Mouse (Mus musculus): ENCODE measurements around the gene Nek8.

Gene Nek8

GRCm38 (mm10) chr11:78167257-78167959, 9.1 kb downstream of the Nek8 start:
- ATAC-seq (ENCODE audit: low TSS enrichment): no peak

- ATAC-seq (ENCODE audit: low TSS enrichment): no peak
Observed at GRCm38 (mm10) chr11:78166640-78167039, 9.8 kb downstream of the Nek8 start.

DNA sequence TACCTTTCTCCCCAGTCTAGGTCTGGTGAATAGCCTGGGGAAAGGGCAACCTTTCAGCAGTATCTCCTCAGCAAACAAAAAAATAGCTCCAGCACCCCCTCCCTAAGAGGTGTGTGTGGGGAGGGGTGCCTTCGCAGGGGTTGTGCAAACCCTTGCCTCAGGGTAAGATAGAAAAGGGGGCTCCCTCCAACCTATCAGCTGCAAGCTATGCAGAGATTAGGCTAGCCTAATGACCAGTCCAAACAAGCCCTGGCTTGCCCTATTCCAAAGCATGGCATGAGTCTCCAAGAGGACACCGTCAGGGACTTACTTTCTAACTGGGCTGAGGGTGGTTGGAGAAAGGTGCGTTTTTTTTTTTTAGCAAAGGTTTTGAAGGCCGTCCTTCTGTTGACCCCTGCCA, 10.3 kb downstream of the Nek8 start:
- ATAC-seq (ENCODE audit: low TSS enrichment): no peak

GRCm38 (mm10) chr11:78165761-78166109, 10.7 kb downstream of the Nek8 start:
- ATAC-seq (ENCODE audit: low TSS enrichment): 0 out of 2 replicates have a peak, but pooled peaks have one; percentile 9

DNA sequence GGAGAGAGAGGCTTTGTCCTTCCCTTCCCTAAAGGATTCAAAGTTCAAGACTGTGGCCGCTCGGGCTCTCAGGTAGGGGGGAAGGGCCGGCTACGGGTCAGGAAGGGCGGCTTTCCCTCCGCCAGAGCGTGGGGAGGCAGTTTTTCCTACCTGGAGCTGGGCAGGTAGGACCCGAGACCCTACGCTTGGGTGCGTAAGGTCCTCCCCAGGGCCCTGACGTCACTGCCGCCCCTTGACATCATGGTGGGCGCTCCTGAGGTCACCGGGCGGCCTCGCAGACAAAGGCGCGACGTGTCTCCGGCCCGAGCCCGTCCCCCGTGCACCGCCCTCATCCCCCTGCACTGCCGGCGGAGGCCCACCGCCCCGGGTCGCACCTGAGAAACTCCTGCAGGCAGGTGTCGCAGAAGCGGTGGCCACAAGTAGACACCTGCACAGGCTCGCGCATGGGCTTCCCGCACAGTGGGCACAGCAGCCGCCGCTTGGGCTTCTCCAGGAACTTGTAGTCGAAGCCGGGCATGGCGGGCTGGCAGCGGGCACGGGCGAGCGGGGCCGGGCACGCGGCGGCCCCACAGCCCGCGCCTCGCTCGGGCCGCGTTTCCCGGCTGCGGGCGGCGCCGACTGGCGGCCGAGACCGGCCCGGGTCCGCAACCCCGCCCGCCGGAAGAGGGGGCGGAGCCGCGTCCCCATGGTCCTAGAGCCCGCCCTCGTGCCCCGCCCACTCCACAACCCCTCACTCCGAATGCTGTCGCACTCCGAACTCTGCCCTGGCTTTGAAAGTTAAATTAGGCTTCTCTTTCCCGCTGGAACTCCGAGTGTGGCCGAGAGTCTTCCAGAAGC, 11.3 kb downstream of the Nek8 start, which contains the start of gene Traf4:
Gene Traf4, minus strand, starts transcription at position 666 of the 837 bp plus-strand sequence.
- ATAC-seq (ENCODE audit: low TSS enrichment): peak; percentile 51

GRCm38 (mm10) chr11:78164604-78164923, 11.9 kb downstream of the Nek8 start:
- no peak for ATAC-seq (ENCODE audit: low TSS enrichment)

DNA sequence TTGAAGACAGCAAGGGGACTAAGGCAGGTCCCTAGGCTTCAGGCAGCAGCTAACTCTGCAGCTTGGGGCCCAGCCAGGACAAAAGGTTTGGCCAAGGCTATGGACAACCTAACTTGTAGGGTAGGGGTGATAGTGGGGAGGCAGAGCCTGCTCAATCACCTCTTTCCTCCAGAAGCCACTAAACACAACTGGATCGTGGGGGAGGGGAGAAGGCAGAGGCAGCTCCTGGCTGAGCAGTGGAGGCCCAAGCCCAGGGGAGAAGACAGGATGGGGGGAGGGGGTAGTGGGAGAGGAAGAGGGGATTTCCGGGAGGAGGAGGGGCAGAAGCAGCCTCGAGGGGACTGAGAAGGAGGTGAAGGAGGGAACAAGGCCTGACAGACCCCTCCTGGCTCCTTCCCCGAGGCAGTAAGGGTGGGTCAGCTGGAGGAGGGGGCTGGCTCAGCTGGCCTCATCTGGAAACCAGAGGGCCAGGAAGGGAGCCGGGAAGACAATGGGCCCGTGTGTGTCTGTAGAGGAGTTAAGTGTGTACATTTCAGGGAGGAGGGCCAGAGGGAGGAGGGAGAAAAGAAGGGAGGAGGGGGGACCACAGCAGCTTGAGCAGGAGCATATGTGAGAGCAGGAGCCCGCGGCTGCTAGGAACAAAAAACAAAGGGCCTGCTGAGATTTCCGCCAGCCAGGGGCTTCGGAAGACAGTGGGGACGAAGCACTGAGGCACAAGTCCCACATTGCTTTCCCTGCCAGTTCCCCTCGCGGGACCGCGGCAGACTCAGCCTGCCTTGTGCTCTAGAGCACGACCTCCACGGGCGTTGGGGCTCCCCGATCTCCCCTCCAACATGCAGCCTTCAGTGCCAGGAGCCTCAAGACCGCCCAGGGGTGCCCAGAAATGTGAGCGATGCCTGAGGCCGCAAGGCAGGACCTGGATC, 12.5 kb downstream of the Nek8 start:
- no peak for ATAC-seq (ENCODE audit: low TSS enrichment)

- ATAC-seq (ENCODE audit: low TSS enrichment): no peak
Observed at GRCm38 (mm10) chr11:78163045-78163444, 13.4 kb downstream of the Nek8 start.

- no peak for ATAC-seq (ENCODE audit: low TSS enrichment)
Observed at GRCm38 (mm10) chr11:78162504-78162903, 14.0 kb downstream of the Nek8 start.

DNA sequence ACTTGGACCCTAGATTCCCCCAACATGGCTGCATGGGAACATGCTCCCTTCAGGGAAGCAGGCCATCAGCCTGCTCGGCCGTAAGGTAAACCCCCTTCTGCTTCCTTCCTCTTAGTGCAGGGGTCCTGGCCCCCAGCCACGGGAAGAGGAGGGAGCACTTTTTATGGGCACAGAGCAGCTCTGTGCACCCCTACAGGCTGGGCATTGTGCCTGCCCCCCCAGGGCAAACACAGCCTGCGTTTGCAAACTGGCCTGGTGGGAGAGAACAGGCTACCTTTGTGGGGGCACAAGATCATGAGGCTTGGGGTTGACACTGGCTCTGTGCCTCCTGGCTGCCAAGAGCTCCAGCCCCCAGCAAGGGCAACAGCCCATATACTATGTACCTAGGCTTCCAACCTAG, 14.5 kb downstream of the Nek8 start:
- ATAC-seq (ENCODE audit: low TSS enrichment): no peak

DNA sequence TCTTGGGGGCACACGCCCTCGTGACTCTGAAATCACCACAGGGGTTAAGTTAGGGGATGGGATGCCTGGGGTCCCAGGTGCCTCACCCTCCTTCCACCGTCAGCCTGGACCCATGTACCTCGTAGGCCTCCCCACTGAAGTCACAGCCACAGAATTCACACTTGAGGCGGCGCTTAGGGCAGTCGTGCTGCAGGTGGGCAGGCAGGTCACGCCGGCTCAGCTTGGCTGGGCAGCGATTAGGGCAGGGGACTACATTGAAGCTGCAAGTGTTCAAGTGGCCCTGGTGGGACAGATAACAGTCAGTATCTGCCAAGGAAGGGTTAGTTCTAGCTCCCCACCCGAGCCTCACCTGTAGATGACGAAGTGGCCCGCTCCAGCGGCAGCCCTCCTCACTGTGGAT, 15.3 kb downstream of the Nek8 start:
- no peak for ATAC-seq (ENCODE audit: low TSS enrichment)

- ATAC-seq (ENCODE audit: low TSS enrichment): no peak
Observed at GRCm38 (mm10) chr11:78160675-78161074, 15.8 kb downstream of the Nek8 start.

DNA sequence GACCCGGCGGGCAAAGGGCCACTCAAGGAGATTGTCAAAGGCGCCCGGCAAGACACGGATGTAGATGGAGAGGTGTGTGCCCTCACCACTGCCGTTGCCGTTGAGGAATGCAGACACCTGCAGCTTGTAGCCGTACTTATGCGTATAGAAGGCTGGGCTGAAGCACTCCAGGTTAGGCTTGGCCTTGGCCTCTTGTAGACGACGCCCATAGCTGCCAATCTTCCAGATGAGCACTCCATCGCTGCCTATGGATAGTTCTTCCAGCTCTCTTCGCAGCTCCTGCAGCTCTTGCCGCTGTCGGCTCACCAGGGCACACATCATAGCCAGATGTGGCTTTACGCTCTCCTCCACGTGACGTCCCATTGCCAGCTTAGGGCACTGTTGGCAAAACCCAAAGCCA, 16.3 kb downstream of the Nek8 start:
- no peak for ATAC-seq (ENCODE audit: low TSS enrichment)

- no peak for ATAC-seq (ENCODE audit: low TSS enrichment)
Observed at GRCm38 (mm10) chr11:78159557-78159956, 16.9 kb downstream of the Nek8 start.

DNA sequence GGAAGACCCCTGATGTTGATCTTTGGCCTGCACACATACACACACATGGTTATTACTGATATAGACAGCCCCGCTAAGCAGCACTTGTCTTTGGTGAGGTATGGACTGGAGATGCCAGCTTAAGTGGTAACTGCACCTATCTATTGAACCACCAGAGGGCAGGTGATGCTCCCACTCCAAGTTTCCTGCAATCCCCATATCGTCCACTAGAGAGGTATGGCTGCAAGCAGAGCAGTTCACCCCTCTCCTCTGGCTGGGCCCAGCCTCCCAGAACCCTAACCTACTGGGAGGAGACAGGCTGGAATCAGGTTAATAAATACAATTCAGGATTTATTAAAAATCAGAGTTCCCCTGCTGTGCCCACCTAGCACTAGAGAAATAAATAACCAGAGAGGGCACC, 17.4 kb downstream of the Nek8 start:
- ATAC-seq (ENCODE audit: low TSS enrichment): peak; percentile 83

GRCm38 (mm10) chr11:78156156-78156699, 20.2 kb downstream of the Nek8 start:
- no peak for ATAC-seq (ENCODE audit: low TSS enrichment)

DNA sequence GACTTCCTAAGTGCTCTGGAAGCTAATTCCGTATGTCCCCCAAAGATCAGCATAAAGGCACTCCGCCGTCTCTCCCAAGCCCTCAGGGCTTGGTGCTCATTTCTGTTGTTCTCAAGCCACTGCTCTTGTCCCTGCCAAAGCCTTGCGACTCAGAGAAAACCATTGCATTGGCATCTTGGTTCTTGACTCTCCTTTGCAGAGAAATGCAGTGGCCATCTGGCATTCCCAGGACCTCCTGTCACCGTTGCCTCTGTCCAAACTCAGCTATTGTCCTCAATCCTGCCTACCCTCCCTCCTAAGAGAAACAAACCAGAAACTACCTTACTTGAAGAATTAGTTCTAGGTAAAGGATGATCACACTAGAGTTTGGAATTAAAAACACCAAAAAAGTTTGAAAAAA, 20.8 kb downstream of the Nek8 start:
- ATAC-seq (ENCODE audit: low TSS enrichment): no peak

DNA sequence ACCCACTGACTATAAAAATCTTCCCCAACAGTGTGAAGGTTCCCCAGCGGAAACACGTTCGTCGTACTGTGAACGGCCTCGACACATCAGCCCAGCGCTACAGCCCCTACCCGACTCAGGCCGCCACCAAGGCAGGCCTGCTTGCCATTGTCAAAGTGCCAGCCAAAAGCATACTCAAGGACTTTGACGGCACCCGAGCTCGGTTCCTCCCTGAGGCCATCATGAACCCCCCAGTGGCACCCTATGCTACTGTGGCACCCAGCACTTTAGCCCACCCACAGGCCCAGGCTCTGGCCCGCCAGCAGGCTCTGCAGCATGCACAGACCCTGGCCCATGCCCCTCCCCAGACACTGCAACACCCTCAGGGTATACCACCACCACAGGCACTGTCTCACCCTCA, 22.7 kb downstream of the Nek8 start:
- no peak for ATAC-seq (ENCODE audit: low TSS enrichment)

DNA sequence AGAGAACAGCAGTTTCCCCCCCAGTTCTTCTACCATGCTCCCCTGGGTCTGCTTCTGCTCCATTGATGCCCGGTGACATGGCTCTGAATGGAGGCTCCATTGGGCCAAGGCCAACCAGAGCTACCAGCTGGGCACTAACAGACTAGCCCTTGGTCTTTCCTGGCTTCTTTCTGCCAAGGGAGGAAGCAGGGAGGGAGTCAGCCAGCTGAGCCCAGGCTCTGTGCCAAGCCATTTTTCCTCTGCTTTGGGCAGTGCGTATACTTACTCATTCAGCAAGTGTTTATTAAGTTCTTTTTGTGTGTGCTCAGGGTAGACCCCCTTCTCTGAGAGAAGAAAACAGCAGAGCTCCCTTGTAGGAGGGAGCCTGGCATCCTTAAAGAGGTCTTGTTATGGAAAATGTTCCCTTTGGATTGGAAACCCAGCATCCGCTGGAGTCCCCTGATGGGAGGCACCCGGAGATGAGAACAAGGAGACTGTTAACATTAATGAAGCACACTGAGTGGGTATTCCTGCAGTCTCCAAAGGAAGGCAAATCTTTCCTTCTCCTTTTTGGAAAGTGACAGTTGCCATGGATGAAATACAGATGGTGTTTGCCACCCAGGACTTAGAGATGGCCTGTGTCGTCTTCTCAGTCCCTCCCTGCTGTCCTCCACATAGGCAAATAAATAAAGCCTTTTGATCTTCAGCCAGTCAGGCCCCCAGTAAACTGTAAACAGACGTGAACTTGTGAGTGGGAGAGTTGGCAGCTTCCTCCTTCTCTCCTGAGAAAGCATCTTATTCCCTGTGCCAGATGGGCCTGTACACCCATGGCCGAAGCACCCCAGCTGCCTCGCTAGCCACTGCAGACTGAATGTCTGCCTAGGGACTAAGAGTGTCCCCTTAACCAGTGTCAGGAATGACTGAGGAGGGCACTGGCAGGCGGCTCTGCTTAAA, 23.9 kb downstream of the Nek8 start:
- ATAC-seq (ENCODE audit: low TSS enrichment): peak; percentile 58

GRCm38 (mm10) chr11:78151161-78151560, 25.3 kb downstream of the Nek8 start:
- no peak for ATAC-seq (ENCODE audit: low TSS enrichment)
